Mouse (Mus musculus): Measurements from ENCODE around the gene Pgam5.

Gene Pgam5

DNA sequence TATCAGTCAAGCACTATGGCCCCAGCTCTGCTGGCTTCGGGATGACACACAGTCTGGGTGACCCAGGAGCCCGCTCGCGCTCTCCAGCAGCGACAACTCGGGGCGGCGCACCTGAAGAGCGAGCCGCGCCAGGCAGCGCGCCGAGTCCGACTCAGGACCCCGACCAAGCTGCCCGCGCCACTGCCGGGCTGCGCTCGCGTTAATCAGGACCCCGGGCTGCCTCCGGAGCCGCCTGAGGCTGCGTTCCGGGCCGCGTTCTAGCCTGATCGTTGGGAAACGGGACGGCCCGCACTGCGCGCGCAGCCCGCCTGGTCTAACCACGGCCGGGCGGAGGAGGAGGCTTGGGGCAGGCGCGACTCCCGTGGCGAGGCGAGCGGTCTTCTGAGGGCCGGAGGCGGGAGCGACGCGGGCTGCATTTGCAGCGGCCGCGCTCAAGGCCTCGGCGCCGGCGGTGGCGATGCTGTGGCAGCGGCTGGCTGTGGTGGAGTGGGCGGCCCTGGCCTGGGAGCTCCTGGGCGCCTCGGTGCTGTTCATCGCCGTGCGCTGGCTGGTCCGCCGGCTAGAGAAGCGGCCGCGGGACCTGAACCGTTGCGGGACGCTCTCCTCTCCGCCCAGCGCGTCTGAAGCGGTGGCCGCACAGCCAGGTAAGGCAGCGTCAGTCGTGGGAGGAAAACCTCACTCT, 38.8 kb downstream of the Pgam5 start, which contains the start of gene Ankle2:
Gene Ankle2, plus strand, starts transcription at position 225 of the 682 bp plus-strand sequence.
- peak; percentile 83 to 93 for DNase-seq (ENCODE audit: low read depth in 1 of 2, low spot score in 2 of 2)

DNA sequence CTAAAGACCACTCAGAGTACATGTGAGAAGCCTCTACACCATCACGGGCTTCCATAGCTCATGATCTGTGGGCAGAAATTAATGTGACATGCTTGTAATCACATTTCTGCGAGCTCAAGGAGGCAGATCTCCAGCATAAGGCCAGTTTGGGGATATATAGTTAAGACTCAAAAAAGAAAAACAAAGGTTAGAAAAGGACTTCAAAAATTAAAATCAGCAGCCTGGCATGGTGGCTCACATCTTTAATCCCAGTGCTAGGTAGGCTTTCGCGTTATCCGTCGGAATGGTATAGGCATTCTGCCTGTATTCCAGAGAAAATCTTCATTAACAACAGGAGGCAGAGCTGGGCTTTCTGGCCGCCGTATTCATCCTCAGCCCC, 39.3 kb downstream of the Pgam5 start:
- DNase-seq (ENCODE audit: low read depth in 1 of 2, low spot score in 2 of 2) = no peak

DNA sequence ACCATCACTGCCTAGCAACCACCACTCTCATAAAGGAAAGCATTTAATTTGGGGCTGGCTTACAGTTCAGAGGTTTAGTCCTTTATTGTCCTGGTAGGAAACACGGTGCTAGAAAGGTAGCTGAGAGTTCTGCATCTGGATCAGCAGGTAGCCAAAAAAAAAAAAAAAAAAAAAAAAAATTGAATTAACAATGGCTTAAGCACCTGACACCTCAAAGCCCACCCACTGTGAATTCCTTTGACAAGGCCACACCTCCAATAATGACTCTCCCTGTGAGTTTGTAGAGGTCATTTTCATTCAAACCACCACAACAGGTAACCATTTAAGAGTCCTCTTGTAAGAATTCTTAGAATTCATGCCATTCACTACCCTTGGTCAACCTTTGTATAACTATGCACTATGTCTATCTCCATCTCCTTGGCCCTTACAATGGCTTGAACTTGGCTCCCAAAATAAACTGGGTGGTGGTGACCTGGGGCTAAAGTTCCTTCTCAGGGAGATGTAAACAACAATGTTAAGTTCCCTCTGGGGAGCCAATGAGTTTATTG, 42.3 kb downstream of the Pgam5 start:
- no peak for DNase-seq (ENCODE audit: low read depth in 1 of 2, low spot score in 2 of 2)

DNA sequence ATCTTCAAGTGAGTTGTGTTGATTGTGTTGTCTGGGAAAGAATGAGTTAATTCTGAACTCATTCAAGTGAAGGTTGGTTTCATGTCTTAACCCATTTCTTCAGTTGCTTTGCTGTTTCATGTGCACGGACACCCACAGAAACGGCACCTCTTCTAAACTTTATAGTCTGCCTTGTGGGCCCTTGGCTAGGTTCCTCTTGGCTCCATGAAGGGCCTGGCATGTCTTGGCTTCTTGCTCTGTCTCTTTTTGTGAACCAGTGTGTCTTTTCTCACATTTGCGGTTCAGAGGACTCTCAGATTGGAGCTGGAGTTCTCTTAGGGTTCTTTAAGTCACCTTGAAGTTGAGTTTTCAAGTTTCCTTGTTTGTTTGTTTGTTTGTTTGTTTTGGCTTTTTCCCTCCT, 44.7 kb downstream of the Pgam5 start:
- DNase-seq (ENCODE audit: low read depth in 1 of 2, low spot score in 2 of 2) = no peak

DNA sequence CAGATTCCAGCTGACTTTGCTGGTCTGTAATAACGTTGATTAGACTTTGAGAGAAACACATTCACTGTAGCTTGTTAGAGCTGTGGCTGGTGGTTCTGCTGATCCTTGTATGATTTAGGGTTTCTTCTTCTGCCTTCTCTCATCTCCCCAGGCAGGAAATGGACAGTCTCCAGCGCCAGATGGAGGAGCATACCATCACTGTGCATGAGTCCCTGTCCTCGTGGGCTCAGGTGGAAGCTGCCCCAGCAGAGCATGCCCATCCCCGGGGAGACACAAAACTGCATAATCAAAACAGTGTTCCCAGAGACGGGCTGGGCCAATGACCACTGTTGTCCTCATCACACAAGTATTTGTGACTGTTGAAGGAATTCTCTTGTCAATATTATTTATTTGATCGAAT, 47.0 kb downstream of the Pgam5 start:
- DNase-seq (ENCODE audit: low read depth in 1 of 2, low spot score in 2 of 2) = no peak

DNA sequence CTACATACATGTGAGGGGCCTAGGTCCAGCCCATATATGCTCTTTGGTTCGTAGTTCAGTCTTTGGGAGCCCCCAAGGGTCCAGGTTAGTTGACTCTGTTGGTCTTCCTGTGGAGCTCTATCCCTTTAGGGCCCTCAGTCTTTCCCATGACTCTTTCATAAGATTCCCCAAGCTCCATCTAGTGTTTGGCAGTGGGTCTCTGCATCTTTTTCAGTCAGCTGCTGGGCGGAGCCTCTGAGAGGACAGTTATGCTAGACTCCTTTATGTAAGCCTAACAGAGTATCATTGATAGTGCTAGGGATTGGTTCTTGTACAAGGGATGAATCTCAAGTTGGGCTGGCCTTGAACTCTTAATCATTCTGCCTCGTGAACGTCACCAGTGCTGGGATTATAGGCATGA, 49.4 kb downstream of the Pgam5 start:
- DNase-seq (ENCODE audit: low read depth in 1 of 2, low spot score in 2 of 2) = no peak

DNA sequence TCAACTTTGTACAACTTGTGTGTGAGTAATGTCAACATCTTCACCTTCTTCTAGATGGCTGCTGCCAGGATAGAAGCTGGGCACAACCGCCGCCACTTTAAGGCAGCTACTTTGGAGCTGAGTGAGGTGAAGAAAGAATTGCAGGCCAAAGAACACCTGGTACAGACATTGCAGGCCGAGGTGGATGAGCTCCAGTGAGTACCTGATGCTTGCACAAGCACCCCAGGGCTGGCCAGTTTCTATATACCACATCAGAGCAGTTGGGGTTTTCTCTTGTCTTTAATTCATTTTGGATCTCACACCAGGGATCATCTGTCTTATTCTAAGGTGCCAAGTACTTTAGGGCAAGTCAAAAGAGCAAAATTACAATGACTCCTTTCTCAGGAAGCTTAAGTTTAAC, 52.9 kb downstream of the Pgam5 start:
- DNase-seq (ENCODE audit: low read depth in 1 of 2, low spot score in 2 of 2) = no peak

DNA sequence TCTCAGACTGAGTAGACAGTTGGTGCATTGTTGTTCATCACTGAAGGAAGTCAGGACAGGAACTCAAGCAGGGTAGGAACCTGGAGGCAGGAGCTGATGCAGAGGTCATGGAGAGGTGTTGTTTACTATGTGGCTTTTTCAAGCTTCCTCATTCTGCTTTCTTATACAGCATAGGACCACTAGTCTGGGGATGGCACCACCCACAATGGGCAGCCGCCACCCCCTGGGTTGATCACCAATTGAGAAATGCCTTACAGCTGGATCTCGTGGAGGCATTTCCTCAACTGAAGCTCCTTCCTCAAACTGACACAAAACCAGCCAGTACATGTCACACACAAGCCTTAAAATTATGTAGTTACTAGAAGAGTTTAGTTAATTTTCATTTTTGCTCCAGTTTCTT, 58.4 kb downstream of the Pgam5 start:
- peak; percentile 54 to 68 for DNase-seq (ENCODE audit: low read depth in 1 of 2, low spot score in 2 of 2)

Data from monocyte, adult 2 months (primary cell).